Mouse (Mus musculus): Measurements from ENCODE around the gene Serpina3f. TPM values are rescaled to one million over a fixed set of nuclear protein-coding genes. Genes with fewer than 3 reads are reported as not detected.

The Serpina3f gene
- polyA plus RNA-seq (2017; shearing (Covaris generic)): 10.3 TPM

GRCm38 (mm10) chr12:104214445-104214753 lies at the start of gene Serpina3f:
Gene Serpina3f, plus strand, starts transcription at chr12:104214544.

GRCm38 (mm10) chr12:104235915-104236314 lies 21.6 kb downstream of the Serpina3f start, which contains the start of gene Serpina3g:
Gene Serpina3g, plus strand, starts transcription at chr12:104236245.

GRCm38 (mm10) chr12:104262863-104263262 lies 48.5 kb downstream of the Serpina3f start, which contains the start of gene Serpina3i:
Gene Serpina3i, plus strand, starts transcription at chr12:104263122.

Other genes with a start within 250 kb of the Serpina3f start
- not detected for gene Serpina11, start 224.6 kb upstream of the Serpina3f start, polyA plus RNA-seq (2017; shearing (Covaris generic))
- gene Serpina9, start 200.8 kb upstream of the Serpina3f start, polyA plus RNA-seq (2017; shearing (Covaris generic)): 5.3 TPM
- gene Serpina12, start 170.1 kb upstream of the Serpina3f start, polyA plus RNA-seq (2017; shearing (Covaris generic)): not detected
- not detected for gene Serpina5, start 113.4 kb upstream of the Serpina3f start, polyA plus RNA-seq (2017; shearing (Covaris generic))
- not detected for gene Serpina3a, start 101.8 kb upstream of the Serpina3f start, polyA plus RNA-seq (2017; shearing (Covaris generic))
- not detected for gene Serpina3b, start 86.5 kb upstream of the Serpina3f start, polyA plus RNA-seq (2017; shearing (Covaris generic))
- not detected for gene Serpina3c, start 60.7 kb upstream of the Serpina3f start, polyA plus RNA-seq (2017; shearing (Covaris generic))
- gene Serpina3g, start 21.7 kb downstream of the Serpina3f start, polyA plus RNA-seq (2017; shearing (Covaris generic)): 249 TPM
- not detected for gene Serpina3i, start 48.6 kb downstream of the Serpina3f start, polyA plus RNA-seq (2017; shearing (Covaris generic))
- not detected for gene Serpina3j, start 100.0 kb downstream of the Serpina3f start, polyA plus RNA-seq (2017; shearing (Covaris generic))
- not detected for gene Serpina3k, start 123.9 kb downstream of the Serpina3f start, polyA plus RNA-seq (2017; shearing (Covaris generic))
- gene Serpina3m, start 123.9 kb downstream of the Serpina3f start, polyA plus RNA-seq (2017; shearing (Covaris generic)): not detected
- gene Serpina3n, start 192.2 kb downstream of the Serpina3f start, polyA plus RNA-seq (2017; shearing (Covaris generic)): not detected

All from CD4-positive, CD25-positive, alpha-beta regulatory T cell, adult 9 weeks (primary cell).